Mouse (Mus musculus) adrenal gland, postnatal 36 days (tissue): ENCODE data around the gene Ptprr. TPM values are rescaled to one million over a fixed set of nuclear protein-coding genes. Genes with fewer than 3 reads are reported as not detected.

Experiments
- DNase-seq, 2 experiments: peaks; one replicate each; pipeline ENCODE4 v3.0.0; 2021; ENCODE audit warnings: mixed read lengths in 1 of 2
- total RNA-seq, 2 experiments: library from RNA; stranded (reverse); gene quantifications; 2 replicates each; pipeline ENCODE4 v1.2.3; 2021

Gene Ptprr
- total RNA-seq, 2 experiments from 2014 or later: 2.9 to 3.6 TPM

DNA sequence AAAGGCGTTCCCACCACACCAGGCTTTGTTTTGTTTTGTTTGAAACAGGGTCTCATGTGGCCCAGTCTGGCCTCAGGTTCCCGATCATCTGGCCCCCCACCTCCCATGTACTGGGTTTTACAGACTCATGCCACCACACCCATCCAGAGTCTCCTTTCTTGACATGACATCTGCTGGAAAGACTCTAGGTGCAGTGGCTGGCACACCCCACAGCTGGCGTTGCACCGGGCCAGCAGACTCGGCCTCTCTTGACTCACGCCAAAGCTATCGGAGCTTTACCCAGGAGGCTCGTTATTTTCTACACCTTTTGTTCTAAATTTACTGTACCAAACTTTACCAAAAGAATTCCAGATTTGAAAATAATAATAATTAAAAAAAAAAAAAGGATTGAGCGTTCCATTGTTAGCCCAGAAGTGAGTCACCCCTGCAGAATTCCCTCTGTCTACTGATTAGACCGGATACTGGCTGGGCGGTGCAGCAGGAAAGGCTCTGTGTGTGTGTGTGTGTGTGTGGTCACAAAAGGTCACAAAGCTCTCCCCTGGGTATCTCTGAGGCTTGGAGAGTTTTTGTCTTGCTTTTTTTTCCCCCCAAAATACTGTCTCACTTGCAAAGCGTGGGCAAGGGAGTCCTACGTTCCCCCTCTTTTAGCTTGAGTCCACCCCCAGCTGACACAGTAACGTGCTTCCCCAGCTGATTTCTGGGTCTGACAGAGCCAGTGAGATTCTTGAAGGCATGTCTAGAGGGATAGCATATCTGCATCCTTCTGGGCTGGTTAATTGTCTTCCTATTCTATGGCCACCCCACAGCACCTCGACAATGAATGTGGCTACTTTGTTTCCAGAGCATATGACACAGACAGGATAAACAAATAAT lies 248.8 kb downstream of the Ptprr start:
- DNase-seq: peak; percentile 42 to 64

GRCm38 (mm10) chr10:116267434-116267822 lies 249.4 kb downstream of the Ptprr start:
- DNase-seq: no peak

DNA sequence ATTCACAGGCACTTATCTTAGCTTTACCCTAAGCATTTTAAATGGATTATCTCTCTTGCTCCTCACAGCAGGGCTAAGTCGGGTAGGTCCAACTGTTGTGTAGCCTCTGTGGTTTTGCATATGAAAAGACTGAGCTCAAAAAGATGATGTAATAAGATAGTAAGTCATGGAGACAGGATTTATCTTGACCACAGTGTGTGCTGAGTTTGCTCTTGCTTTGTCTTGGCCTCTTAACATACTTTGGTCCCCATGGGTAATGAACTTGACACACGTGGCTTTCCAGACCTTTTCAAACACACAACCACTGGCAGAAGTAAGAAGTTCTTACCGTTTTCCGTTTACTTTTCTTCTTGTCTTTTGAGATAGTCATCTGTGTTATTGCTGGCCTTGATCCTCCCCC lies 250.3 kb downstream of the Ptprr start:
- DNase-seq: no peak

GRCm38 (mm10) chr10:116270646-116271469 lies 252.8 kb downstream of the Ptprr start:
- DNase-seq: no peak

GRCm38 (mm10) chr10:116271470-116271915 lies 253.5 kb downstream of the Ptprr start:
- no peak for DNase-seq

DNA sequence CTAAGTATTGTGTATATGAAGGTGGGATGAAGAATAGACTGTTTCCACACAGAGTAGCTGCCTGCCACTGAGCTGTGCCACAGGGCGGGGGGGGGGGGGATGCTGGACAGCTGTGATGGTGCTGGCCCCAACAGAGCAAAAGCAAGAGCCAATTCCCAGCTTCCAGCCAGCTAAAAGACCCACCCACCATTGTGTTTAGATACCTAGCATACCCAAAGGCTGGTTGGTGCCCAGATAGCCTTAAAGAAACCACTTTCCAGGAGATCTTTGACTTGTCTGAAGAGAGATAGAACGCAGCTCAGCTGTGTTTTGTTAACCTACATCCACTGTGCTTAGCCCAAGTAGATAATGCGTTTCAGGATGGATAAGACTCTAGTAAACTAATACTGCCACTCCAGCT lies 254.1 kb downstream of the Ptprr start:
- no peak for DNase-seq

- no peak for DNase-seq
These were observed 257.3 kb downstream of the Ptprr start, which contains the start of gene Ptprb for GRCm38 (mm10) chr10:116275280-116275679. Ptprb (plus strand) TSS chr10:116275523.

DNA sequence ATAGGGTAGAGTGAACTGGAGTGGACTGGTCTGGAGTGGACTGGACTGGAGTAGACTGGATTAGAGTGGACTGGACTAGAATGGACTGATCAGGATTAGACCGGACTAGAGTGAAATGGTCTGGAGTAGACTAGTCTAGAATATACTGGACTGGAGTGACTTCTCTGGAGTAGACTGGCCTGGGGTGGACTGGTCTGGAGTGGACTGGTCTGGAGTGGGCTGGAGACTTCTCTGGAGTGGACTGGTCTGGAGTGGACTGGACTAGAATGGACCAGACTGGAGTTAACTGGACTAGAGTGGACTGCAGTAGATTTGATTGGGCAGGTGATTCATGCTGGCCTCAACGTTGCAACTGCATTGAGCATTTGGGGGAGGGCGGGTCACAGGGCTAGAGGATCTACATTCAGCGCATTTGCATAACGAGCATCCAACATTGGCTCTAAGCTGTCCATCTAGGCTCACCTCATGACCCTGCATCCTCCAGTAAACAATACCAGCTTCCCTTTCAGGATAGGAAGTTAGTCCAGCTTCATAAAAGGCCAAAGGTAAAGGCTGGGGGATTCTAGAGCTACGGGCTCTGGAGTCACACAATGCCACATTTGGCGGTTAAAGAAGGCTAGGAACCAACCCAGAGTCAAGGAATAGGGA lies 268.8 kb downstream of the Ptprr start:
- DNase-seq: peak in 1 of 2 experiments; percentile 30

GRCm38 (mm10) chr10:116288130-116288529 lies 270.1 kb downstream of the Ptprr start:
- peak; percentile 49 to 59 for DNase-seq

- DNase-seq: no peak
These were observed 272.5 kb downstream of the Ptprr start for GRCm38 (mm10) chr10:116290483-116290882.

- DNase-seq: no peak
These were observed 273.2 kb downstream of the Ptprr start for GRCm38 (mm10) chr10:116291153-116291755.

GRCm38 (mm10) chr10:116296439-116296838 lies 278.4 kb downstream of the Ptprr start:
- no peak for DNase-seq

DNA sequence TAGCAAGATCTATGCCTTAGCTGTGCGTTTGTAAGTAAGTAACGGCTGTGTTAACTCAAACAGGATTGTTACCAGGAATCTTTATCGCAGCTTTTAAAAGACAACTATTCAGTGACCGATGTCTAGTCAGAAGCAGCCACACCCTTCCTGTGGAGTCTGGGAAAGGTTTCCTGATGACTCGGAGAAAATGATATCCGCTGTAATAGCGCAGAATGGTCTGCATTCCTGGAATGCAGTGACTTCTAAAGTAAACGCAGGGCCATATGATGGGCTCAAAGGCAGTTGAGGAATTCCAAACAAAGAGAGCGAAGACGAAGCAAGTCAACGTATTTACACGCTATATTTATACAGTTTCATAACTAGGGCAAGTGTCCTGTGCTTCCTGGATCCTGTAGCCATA lies 279.8 kb downstream of the Ptprr start:
- DNase-seq: no peak

GRCm38 (mm10) chr10:116300824-116301223 lies 282.8 kb downstream of the Ptprr start:
- peak; percentile 5 to 22 for DNase-seq

DNA sequence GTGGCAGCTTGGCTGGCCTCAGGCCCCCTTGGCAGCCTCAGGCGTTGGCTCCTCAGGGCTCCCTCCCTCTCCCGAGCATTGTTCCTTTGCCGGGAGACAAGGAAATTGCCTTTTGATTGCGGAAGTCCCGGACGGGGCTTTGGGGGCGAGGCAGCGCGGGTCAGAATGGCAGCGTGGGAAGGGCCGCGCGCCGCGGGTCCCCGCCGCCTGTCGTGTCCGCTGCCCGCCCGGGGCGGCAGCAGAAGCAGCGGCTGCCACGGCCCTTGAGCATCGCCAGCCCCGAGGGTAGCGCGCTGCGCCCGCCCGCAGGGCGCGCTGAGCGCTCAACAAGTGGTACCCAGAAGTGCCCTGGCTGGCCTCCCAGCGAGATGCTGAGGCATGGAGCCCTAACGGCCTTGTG lies 283.2 kb downstream of the Ptprr start:
- peak; percentile 53 to 68 for DNase-seq

DNA sequence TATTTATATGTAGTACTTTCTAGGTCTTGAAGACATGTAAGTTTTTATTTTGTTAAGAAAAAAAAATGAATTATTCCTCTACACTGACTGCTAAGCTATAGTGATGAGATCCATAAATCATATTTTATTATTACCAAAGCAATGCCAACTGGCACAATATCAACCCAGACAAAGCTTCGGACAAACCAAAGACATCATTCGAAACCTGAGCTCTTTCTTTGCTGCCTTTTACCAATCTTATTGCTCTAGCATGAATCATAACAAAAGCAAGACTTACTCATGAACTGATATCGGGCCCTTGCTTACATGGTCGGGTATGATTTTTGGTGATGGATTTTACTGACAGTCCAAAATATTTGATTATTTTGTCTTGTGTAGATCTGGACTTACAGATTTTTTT lies 286.3 kb downstream of the Ptprr start:
- DNase-seq: no peak

- no peak for DNase-seq
These were observed 291.4 kb downstream of the Ptprr start for GRCm38 (mm10) chr10:116309460-116309859.

DNA sequence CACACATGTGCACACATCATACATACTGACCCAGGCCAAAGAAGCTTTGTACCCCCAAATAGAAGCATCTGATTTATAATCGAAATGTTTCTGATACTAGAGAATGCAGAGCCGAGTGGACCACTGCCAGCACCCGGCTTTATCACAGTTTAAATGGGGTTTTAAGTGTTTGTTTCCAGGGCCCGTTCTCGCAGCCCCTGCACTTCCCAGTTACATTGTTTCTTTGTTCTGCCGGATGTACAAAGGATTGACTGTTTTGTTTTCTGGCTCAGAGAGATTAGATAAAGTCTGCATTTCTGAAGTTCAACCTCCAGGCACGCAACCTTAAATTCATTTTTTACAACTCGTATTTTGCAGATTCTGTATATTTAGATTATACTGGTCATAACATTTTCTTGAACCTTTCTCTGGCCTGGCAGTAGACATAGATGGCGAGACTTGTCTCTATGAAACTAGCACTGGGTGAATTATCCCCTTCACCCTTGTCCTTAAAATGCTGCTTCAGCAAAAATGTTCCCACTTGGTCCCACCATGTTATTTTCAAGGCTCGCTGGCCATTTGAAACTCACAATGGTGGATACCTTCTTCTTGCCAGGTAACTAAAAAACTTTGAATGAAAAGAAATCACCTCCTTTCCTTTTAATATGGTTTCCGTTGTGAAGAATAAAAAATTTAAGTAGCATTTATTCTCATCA lies 292.6 kb downstream of the Ptprr start:
- DNase-seq: no peak

DNA sequence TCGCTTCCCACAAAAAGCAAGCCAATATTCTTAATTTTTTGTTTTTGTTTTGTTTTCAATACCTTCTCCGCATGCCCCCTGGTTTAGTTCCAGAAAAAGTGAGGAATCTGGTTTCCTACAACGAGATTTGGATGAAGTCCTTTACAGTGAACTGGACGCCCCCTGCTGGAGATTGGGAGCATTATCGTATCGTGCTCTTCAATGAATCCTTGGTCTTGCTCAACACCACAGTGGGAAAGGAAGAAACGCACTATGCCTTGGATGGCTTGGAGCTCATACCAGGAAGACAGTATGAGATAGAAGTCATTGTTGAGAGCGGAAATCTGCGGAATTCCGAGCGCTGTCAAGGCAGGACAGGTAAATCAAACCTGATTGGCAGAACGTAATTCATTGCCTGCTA lies 301.2 kb downstream of the Ptprr start:
- DNase-seq: peak; percentile 80 to 89
